Mouse (Mus musculus) layer of hippocampus, adult 2 months (tissue): ENCODE results near the gene 1700025G04Rik. TPM values are rescaled to one million over a fixed set of nuclear protein-coding genes. Genes with fewer than 3 reads are reported as not detected.

Source experiments
- DNase-seq, 2 experiments: peaks; one replicate each; pipeline ENCODE4 v3.0.0; 2022; ENCODE audit warnings: low spot score in 2 of 2
- H3K27ac ChIP-seq: fragments of 200-600 bp; 2 replicates; pipeline ENCODE4 v1.8.1; 2022
- H3K4me3 ChIP-seq: fragments of 200-600 bp; 2 replicates; pipeline ENCODE4 v1.8.1; 2022; ENCODE audit warnings: mild to moderate bottlenecking
- CTCF ChIP-seq: fragments of 200-600 bp; conservative IDR thresholded peaks from 2 replicates; pipeline ENCODE4 v1.8.1; 2022; ENCODE audit warnings: antibody characterized with exemption, mild to moderate bottlenecking, moderate library complexity
- total RNA-seq, 2 experiments: library from RNA; stranded (reverse); gene quantifications; 2 replicates each; pipeline ENCODE4 v1.2.3; 2021

1700025G04Rik gene
- total RNA-seq, 2 experiments from 2014 or later: 74.2 to 76.0 TPM

DNA sequence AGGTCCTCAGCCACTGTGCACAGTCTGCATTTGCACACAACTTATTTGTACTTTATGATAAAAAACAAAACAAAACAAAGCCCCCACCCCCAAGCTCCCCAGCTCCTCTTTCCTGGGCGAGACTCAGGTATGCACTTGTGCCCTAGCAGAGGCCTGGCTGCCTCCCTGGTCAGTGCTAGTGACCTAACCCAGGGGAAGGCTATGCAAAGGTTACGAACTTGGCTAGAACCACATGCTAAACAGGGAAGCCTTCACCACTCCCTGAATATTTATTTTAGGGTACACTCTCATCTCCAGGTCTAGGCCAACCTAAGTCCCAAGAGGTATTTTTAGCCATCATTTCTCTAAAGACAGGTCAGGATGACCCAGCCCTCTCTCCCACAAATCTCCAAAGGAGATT, 203.8 kb downstream of the 1700025G04Rik start:
- no peak for TF ChIP-seq CTCF
- no peak overlapping the region for H3K4me3 ChIP-seq
- DNase-seq: no peak
- no peak overlapping the region for H3K27ac ChIP-seq

DNA sequence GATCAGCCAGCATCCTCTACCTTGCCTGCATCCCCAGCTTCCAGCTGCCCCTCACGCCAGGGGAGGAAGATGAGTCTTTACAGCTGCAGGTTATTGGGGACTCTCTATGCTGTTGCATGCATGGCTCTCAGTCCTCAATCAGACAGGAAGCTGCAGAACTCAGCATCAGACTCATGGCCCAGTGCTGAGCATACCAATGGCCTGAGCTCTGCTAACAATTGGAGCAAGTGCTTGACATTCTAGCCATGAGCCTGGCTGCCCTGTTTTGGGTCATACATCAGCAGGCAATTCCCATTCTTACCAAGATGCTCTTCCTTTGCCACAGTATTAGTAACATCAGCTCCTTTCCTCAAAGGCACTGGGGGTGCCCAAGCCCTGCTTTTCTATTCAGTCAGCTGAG, 208.7 kb downstream of the 1700025G04Rik start:
- DNase-seq: no peak
- Histone ChIP-seq H3K27ac (no peak overlapping the region), H3K4me3 (no peak overlapping the region)
- no peak for TF ChIP-seq CTCF

GRCm38 (mm10) chr1:151880731-151881130, 209.2 kb downstream of the 1700025G04Rik start:
- Histone ChIP-seq H3K27ac (no peak overlapping the region), H3K4me3 (no peak overlapping the region)
- no peak for DNase-seq
- no peak for TF ChIP-seq CTCF

DNA sequence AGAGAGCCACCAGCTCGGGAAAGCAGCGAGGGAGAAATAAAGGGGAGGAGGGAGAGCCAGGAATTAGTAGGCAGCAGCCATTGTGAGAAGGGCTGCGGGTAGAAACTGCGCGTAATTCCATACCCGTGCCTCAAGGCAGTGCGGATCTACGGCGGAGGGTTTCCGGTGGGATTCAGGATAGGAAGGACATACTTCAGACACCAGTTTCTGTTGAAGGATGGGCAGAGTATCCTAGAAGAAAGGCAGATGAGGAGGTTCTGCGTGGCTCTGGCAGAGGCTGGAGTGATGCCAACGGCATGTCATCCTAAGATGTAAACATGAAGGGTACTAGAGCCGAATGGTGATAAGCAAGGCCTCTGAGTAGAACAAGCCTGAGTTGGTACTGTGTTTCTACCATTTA, 210.0 kb downstream of the 1700025G04Rik start:
- DNase-seq: no peak
- Histone ChIP-seq H3K4me3 (peak overlapping the region; percentile 36), H3K27ac (no peak overlapping the region)
- no peak for TF ChIP-seq CTCF

DNA sequence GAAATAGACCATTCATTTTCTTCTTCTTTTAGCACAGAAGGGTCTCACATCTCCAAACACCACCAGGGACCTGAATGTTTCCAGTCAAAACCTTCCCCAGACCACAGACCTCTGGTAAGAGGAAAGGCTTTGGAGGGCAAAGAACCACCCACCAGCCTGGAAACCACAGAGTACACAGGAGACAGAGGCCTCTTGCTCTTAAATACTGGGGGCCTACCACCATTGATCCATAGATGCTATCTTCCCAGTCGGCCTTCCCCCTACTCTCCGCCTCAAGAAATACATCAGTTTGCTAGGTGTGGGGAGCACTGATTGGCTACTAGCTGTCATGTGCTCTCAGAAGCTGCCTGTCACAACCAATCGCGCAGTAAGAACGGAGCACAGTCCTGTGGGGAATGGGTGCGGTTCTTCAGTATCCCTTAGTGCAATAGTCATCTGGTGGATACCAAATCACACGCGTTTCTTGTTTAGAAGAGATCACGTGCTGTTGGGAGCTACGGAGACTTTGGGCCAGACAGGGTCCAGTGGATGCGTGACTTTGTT, 210.5 kb downstream of the 1700025G04Rik start:
- Histone ChIP-seq H3K27ac (no peak overlapping the region), H3K4me3 (peak overlapping the region; percentile 36)
- no peak for DNase-seq
- TF ChIP-seq CTCF: no peak

DNA sequence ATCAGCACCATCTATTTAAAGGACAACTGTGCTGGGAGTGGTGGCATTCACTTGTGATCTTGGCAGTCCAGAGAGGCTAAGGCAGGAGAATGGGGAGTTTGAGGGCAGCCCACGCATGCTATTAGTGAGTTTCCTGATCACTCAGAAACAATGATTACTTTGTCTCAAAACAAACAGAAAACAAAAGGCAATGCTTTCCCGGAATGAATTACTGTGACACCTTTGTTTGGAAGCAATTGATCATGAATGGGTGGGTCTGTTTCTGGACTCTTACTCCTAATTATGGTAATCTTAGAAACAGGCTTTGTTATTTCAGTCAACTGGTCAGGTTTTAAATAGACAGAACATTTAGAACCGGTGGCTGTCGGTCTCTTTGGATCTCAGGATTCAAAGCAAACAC, 211.5 kb downstream of the 1700025G04Rik start:
- no peak overlapping the region for H3K27ac ChIP-seq
- H3K4me3 ChIP-seq: no peak overlapping the region
- no peak for DNase-seq
- TF ChIP-seq CTCF: no peak

GRCm38 (mm10) chr1:151872971-151873370, 217.0 kb downstream of the 1700025G04Rik start:
- Histone ChIP-seq H3K4me3 (no peak overlapping the region), H3K27ac (no peak overlapping the region)
- TF ChIP-seq CTCF: no peak
- DNase-seq: no peak

GRCm38 (mm10) chr1:151864326-151864725, 225.6 kb downstream of the 1700025G04Rik start:
- no peak overlapping the region for H3K4me3 ChIP-seq
- TF ChIP-seq CTCF: no peak
- no peak overlapping the region for H3K27ac ChIP-seq
- no peak for DNase-seq

DNA sequence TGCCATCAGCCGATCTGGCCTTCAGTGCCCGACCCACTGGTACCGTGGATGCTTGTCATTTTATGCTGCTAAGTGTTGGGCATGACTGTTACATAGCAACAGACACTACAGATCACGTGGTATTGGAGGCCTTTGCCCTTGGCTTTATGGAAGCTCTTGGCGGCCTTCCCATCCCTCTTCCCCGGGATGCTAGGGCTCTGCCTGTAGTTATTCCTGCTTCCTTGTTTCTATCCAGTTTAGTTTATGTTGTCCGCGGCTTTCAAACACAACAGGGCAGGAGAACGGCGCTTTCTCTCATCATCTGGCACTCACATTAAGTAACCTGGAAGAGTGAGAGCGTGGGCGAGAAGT, 226.2 kb downstream of the 1700025G04Rik start:
- no peak for DNase-seq
- H3K4me3 ChIP-seq: no peak overlapping the region
- TF ChIP-seq CTCF: no peak
- H3K27ac ChIP-seq: no peak overlapping the region

DNA sequence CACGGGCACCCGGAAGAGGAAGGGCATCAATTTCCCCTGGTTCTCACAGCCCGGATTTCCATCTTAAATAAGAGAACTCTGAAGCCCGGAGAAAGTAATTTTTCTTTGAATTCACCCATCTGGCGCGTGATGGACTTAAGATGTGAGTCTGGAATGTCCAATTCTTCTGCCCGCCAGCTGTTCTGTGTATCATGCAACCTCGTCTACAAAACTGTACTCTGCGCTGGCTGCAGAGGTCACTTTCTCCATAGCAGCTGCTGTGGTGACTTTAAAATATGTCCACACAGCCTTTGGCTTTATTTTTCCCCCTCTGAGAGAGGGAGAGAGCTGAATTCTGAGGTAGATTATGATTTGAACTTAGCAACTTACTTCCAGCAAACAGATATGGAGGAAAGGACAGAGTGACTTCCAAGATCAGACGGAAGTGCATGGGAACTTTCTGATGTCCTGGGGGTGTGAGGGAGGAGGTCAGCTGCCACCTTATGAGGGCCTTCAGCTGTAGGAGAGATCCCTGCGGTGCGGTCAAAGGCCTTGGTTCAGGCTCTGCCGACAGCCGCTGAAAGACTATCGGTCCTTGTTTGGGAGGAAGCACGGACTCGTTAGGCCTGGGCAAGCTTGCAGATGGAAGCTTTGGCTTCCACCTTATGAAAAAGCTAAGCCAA, 226.7 kb downstream of the 1700025G04Rik start:
- Histone ChIP-seq H3K4me3 (no peak overlapping the region), H3K27ac (no peak overlapping the region)
- no peak for DNase-seq
- no peak for TF ChIP-seq CTCF

DNA sequence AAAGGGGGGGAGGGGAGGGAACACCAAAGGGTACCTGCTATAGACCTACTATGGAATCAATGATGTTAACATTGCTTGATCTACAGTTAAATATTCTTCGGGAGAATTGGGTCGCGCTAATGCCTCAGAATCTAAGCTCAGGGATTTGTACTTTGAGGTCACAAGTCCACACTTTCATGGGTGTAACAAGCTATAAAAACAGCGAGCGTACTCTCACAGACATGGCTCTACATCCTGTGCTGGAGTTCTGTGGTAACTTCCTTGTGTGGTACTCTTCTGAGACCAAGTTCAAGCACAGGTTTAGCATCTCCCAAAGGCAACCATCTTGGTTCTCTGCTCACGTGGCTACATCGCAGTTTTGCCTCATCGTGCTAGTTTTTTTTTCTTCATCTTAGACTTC, 227.8 kb downstream of the 1700025G04Rik start:
- no peak for DNase-seq
- no peak overlapping the region for H3K27ac ChIP-seq
- no peak overlapping the region for H3K4me3 ChIP-seq
- no peak for TF ChIP-seq CTCF

- H3K4me3 ChIP-seq: no peak overlapping the region
- no peak overlapping the region for H3K27ac ChIP-seq
- DNase-seq: no peak
- TF ChIP-seq CTCF: peak; percentile 27
Measured at GRCm38 (mm10) chr1:151861334-151861995, 228.5 kb downstream of the 1700025G04Rik start.

DNA sequence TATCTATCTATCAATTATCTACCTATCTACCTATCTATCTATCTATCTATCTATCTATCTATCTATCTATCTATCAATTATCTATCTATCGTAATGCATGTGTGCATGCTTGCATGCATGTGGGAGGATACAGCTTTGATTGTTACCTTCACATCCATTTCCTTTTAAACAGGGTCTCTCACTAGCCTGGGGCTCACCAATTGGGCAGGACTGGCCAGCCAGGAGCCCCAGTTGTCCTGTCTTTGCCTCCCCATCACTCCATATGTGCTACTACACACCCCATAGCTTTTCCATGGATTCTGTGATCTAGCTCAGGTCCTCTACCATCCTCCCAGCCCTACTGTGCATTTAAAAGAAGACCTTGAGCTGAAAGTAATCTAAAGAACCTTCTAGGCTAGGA, 231.5 kb downstream of the 1700025G04Rik start:
- no peak for TF ChIP-seq CTCF
- H3K4me3 ChIP-seq: no peak overlapping the region
- H3K27ac ChIP-seq: no peak overlapping the region
- no peak for DNase-seq

- TF ChIP-seq CTCF: no peak
- no peak for DNase-seq
- H3K27ac ChIP-seq: no peak overlapping the region
Measured at GRCm38 (mm10) chr1:151855561-151855960, 234.4 kb downstream of the 1700025G04Rik start.

More at GRCm38 (mm10) chr1:151855561-151855960, 234.4 kb downstream of the 1700025G04Rik start:
- no peak overlapping the region for H3K4me3 ChIP-seq
